Mouse (Mus musculus) urinary bladder, postnatal 36 days (tissue): ENCODE measurements around the gene Tbc1d8.

ENCODE experiments used
- DNase-seq, 2 experiments: peaks; one replicate each; pipeline ENCODE4 v3.0.0; 2022; ENCODE audit warnings: low spot score in 2 of 2, mixed read lengths in 1 of 2

Gene Tbc1d8

GRCm38 (mm10) chr1:39365562-39365961 lies 113.0 kb downstream of the Tbc1d8 start:
- no peak for DNase-seq

GRCm38 (mm10) chr1:39362515-39362893 lies 116.1 kb downstream of the Tbc1d8 start:
- no peak for DNase-seq

GRCm38 (mm10) chr1:39361754-39362514 lies 116.6 kb downstream of the Tbc1d8 start:
- DNase-seq = no peak

GRCm38 (mm10) chr1:39349427-39349826 lies 129.1 kb downstream of the Tbc1d8 start:
- no peak for DNase-seq

GRCm38 (mm10) chr1:39349001-39349400 lies 129.6 kb downstream of the Tbc1d8 start:
- no peak for DNase-seq

GRCm38 (mm10) chr1:39344981-39345600 lies 133.5 kb downstream of the Tbc1d8 start:
- DNase-seq = no peak

- DNase-seq = no peak
These were observed 135.3 kb downstream of the Tbc1d8 start for GRCm38 (mm10) chr1:39343242-39343641.

GRCm38 (mm10) chr1:39341807-39342206 lies 136.7 kb downstream of the Tbc1d8 start:
- DNase-seq = no peak

GRCm38 (mm10) chr1:39340647-39341046 lies 137.9 kb downstream of the Tbc1d8 start:
- DNase-seq = peak in 1 of 2 experiments; percentile 36

- DNase-seq = no peak
These were observed 138.4 kb downstream of the Tbc1d8 start for GRCm38 (mm10) chr1:39340156-39340555.

GRCm38 (mm10) chr1:39339455-39339854 lies 139.1 kb downstream of the Tbc1d8 start:
- no peak for DNase-seq

- no peak for DNase-seq
These were observed 139.7 kb downstream of the Tbc1d8 start for GRCm38 (mm10) chr1:39338831-39339230.

GRCm38 (mm10) chr1:39336788-39337187 lies 141.8 kb downstream of the Tbc1d8 start:
- no peak for DNase-seq

GRCm38 (mm10) chr1:39335561-39336196 lies 142.9 kb downstream of the Tbc1d8 start:
- no peak for DNase-seq

- DNase-seq = no peak
These were observed 146.1 kb downstream of the Tbc1d8 start for GRCm38 (mm10) chr1:39332456-39332855.

- no peak for DNase-seq
These were observed 147.5 kb downstream of the Tbc1d8 start for GRCm38 (mm10) chr1:39330857-39331594.

- DNase-seq = no peak
These were observed 151.0 kb downstream of the Tbc1d8 start for GRCm38 (mm10) chr1:39327546-39327945.

- DNase-seq = no peak
These were observed 153.3 kb downstream of the Tbc1d8 start for GRCm38 (mm10) chr1:39325228-39325627.

GRCm38 (mm10) chr1:39321954-39322353 lies 156.6 kb downstream of the Tbc1d8 start:
- no peak for DNase-seq
